Mouse (Mus musculus) thymus, postnatal 0 days (tissue): ENCODE measurements around the gene Krtap4-16. TPM values are rescaled to one million over a fixed set of nuclear protein-coding genes. Genes with fewer than 3 reads are reported as not detected.
"Not testable (repeated sequence)": the region's sequence is repeated elsewhere in the genome, so short reads cannot be mapped to it uniquely, and the experiment has no call there.

ENCODE experiments used
- DNase-seq: peaks from one replicate; pipeline ENCODE4 v3.0.0-alpha.2; 2015; ENCODE audit warnings: low spot score
- polyA plus RNA-seq: library from polyadenylated mRNA; unstranded; fragments of >200 nt; fragmentation: Nextera tagmentation; extraction: Ambion mirVana; gene quantifications from 2 replicates; pipeline ENCODE4 v1.2.1, GENCODE M21; 2015

Krtap4-16 gene
- not detected in 2 replicates for polyA plus RNA-seq

DNA sequence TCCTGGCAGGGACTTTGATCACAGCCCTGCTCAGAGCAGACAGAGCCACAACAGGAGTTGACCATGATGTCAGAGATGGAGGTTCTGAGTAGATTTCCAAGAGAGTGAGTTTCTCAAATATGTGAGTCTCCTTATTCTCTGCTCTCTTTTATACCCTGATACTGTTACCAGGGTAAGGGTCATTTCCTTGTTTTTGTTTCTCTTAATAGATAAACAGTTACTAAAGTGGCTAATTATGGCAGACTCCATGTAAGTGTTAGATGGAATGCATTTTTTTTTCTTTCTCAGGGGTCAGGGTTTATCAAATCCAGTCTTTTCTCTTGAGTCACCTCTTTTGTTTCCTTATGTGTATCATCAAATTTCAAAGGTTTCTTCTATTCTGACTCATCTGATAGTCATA is at the start of gene Krtap4-16:
TSS of gene Krtap4-16 (minus strand) at position 101 of the 400 bp plus-strand sequence.
- DNase-seq: no peak

DNA sequence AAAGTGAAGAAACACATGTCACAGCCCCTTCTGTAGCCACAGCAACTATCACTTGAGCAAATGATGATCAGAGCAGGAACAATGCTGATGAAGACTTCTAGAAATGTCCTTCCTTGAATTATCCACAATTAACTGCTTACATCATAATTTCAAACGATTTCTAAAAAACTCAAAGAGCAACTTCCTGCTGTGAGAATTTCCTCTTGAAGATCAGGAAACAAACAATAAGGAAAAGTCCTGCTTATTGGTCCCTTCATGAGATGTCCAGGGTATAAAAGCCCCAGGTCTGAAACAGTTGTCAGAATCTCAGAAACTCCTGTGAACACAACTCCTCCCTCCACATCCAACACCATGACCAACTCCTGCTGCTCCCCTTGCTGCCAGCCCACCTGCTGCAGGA is 27.5 kb upstream of the Krtap4-16 start, which contains the start of gene Gm11567:
TSS of gene Gm11567 (plus strand) at position 301 of the 400 bp plus-strand sequence.
- not testable (repeated sequence) for DNase-seq

DNA sequence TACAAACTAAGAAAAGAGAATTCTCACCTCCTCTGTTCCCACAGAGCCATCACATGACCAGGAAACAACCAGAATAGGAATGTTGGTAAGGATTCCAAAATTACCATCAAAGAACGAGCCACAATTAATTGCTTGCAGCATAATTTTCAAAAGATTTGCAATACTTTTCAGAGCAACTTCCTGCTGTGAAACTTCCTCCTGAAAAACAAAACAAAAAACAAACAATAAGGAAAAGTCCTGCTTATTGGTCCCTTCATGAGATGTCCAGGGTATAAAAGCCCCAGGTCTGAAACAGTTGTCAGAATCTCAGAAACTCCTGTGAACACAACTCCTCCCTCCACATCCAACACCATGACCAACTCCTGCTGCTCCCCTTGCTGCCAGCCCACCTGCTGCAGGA is 21.7 kb upstream of the Krtap4-16 start, which contains the start of gene Krtap9-1:
TSS of gene Krtap9-1 (plus strand) at position 301 of the 400 bp plus-strand sequence.
- not testable (repeated sequence) for DNase-seq

DNA sequence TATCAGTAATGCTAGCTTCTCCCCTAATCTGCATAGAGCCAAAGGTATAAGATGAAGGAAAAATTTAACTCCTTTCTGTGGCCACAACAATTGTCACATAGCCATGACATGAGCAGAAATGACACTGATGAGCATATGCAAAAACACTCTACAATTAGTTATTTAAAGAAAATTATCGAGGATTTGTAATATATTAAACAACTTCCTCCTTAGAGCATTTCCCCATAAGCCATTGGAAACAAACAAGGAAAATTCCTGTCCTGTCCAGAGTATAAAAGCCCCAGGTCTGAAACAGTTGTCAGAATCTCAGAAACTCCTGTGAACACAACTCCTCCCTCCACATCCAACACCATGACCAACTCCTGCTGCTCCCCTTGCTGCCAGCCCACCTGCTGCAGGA is 12.8 kb upstream of the Krtap4-16 start, which contains the start of gene Gm11559:
TSS of gene Gm11559 (plus strand) at position 301 of the 400 bp plus-strand sequence.
- DNase-seq: not testable (repeated sequence)

DNA sequence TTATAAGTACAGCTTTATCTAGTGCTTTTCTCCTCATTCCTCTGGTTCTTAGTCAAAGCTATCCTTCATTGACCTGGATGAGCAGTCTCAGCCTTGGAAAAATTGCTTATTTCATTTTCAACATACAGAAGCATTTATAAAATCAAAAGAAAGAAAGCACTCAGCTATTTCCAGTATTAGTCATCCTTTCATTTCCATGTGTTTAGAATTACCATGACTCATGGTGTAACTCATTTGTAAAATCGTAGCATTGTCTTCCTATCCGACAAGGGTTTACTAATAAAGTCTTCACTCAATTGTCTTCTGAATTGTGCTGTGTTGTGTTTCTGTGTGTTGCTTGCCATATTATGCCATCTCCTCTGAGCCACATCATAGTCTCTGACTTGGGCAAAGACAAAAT is 7.4 kb upstream of the Krtap4-16 start:
- DNase-seq: no peak

- DNase-seq: no peak
Observed at GRCm38 (mm10) chr11:99857617-99858016, 6.2 kb upstream of the Krtap4-16 start, which contains the start of gene Gm11568. Gene Gm11568, plus strand, starts transcription at chr11:99857917.

GRCm38 (mm10) chr11:99854121-99854520 is 2.7 kb upstream of the Krtap4-16 start:
- no peak for DNase-seq

GRCm38 (mm10) chr11:99846746-99847145 is 4.7 kb downstream of the Krtap4-16 start:
- DNase-seq: no peak

- DNase-seq: no peak
Observed at GRCm38 (mm10) chr11:99842185-99842584, 9.2 kb downstream of the Krtap4-16 start.

GRCm38 (mm10) chr11:99837966-99838365 is 13.4 kb downstream of the Krtap4-16 start, which contains the start of gene 2300003K06Rik:
Gene 2300003K06Rik, minus strand, starts transcription at chr11:99838066.
- no peak for DNase-seq

DNA sequence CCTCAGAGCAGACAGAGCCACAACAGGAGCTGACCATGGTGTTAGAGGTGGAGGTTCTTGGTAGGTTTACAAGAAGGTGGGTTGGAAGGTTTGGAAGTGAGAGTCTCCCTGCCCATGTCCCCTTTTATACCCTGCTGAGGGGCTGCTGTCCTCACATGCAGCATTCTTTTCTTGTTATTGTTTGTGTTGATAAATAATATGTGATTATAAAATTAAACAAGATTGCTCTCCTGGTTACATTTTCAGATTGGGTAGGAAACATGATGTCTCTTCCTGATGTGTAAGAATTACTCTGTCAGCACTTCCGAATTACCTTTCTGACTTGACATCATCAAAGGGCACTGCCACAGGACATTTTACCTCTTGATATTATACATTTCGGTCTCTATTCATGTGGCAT is 35.8 kb downstream of the Krtap4-16 start, which contains the start of gene Gm11564:
TSS of gene Gm11564 (minus strand) at position 101 of the 400 bp plus-strand sequence.
- not testable (repeated sequence) for DNase-seq

GRCm38 (mm10) chr11:99809792-99810191 is 41.6 kb downstream of the Krtap4-16 start, which contains the start of gene Krtap4-13:
Gene Krtap4-13, minus strand, starts transcription at chr11:99809892.
- DNase-seq: not testable (repeated sequence)

DNA sequence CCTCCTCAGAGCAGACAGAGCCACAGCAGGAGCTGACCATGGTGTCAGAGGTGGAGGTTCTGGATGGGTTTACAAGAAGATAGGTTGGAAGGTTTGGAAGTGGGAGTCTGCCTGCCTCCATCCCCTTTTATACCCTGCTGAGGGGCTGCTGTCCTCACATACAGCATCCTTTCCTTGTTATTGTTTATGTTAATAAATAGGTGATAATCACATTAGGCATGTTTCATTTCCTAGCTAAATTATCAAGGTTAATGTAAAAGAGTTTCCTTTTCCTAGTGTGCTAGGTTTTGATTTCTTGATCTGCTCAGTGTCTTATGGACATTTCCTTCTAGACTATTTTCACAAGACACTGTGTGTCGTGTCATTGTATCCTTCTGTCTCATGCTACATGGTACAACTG is 47.1 kb downstream of the Krtap4-16 start, which contains the start of gene Gm11554:
TSS of gene Gm11554 (minus strand) at position 101 of the 400 bp plus-strand sequence.
- not testable (repeated sequence) for DNase-seq

Other genes starting within 250 kb of the Krtap4-16 start
- not detected in 2 replicates for gene Gm11938, start 248.3 kb downstream of the Krtap4-16 start, polyA plus RNA-seq
- not detected in 2 replicates for gene Gm11937, start 241.4 kb downstream of the Krtap4-16 start, polyA plus RNA-seq
- gene Krtap2-4, start 236.8 kb downstream of the Krtap4-16 start, polyA plus RNA-seq: not detected in 2 replicates
- 0.27 TPM in 1 of 2 replicates, not detected in the other for gene Gm11562, start 231.2 kb downstream of the Krtap4-16 start, polyA plus RNA-seq
- gene Krtap4-1, start 223.4 kb downstream of the Krtap4-16 start, polyA plus RNA-seq: not detected in 2 replicates
- not detected in 2 replicates for gene Krtap4-2, start 216.5 kb downstream of the Krtap4-16 start, polyA plus RNA-seq
- gene Krtap4-7, start 207.5 kb downstream of the Krtap4-16 start, polyA plus RNA-seq: not detected in 2 replicates
- gene Gm11555, start 201.4 kb downstream of the Krtap4-16 start, polyA plus RNA-seq: not detected in 2 replicates
- gene Gm11563, start 192.6 kb downstream of the Krtap4-16 start, polyA plus RNA-seq: not detected in 2 replicates
- not detected in 2 replicates for gene Krtap4-6, start 185.6 kb downstream of the Krtap4-16 start, polyA plus RNA-seq
- not detected in 2 replicates for gene Gm14190, start 160.9 kb downstream of the Krtap4-16 start, polyA plus RNA-seq
- not detected in 2 replicates for gene Gm14180, start 117.3 kb downstream of the Krtap4-16 start, polyA plus RNA-seq
- gene Gm11595, start 78.7 kb downstream of the Krtap4-16 start, polyA plus RNA-seq: not detected in 2 replicates
- not detected in 2 replicates for gene Krtap4-8, start 70.9 kb downstream of the Krtap4-16 start, polyA plus RNA-seq
- not detected in 2 replicates for gene Krtap4-9, start 66.4 kb downstream of the Krtap4-16 start, polyA plus RNA-seq
- gene Gm11596, start 58.1 kb downstream of the Krtap4-16 start, polyA plus RNA-seq: not detected in 2 replicates
- gene Gm11569, start 52.7 kb downstream of the Krtap4-16 start, polyA plus RNA-seq: not detected in 2 replicates
- gene Gm11554, start 47.2 kb downstream of the Krtap4-16 start, polyA plus RNA-seq: not detected in 2 replicates
- not detected in 2 replicates for gene Krtap4-13, start 41.7 kb downstream of the Krtap4-16 start, polyA plus RNA-seq
- not detected in 2 replicates for gene Gm11564, start 35.9 kb downstream of the Krtap4-16 start, polyA plus RNA-seq
- not detected in 2 replicates for gene 2300003K06Rik, start 13.5 kb downstream of the Krtap4-16 start, polyA plus RNA-seq
- gene Gm11568, start 6.3 kb upstream of the Krtap4-16 start, polyA plus RNA-seq: not detected in 2 replicates
- gene Gm11559, start 12.9 kb upstream of the Krtap4-16 start, polyA plus RNA-seq: not detected in 2 replicates
- gene Krtap9-1, start 21.8 kb upstream of the Krtap4-16 start, polyA plus RNA-seq: not detected in 2 replicates
- not detected in 2 replicates for gene Gm11567, start 27.6 kb upstream of the Krtap4-16 start, polyA plus RNA-seq
- gene Krtap31-1, start 56.3 kb upstream of the Krtap4-16 start, polyA plus RNA-seq: not detected in 2 replicates
- gene Gm11565, start 63.1 kb upstream of the Krtap4-16 start, polyA plus RNA-seq: 0.14 TPM in 1 of 2 replicates, not detected in the other
- not detected in 2 replicates for gene Krtap31-2, start 84.7 kb upstream of the Krtap4-16 start, polyA plus RNA-seq
- not detected in 2 replicates for gene Krtap9-5, start 96.9 kb upstream of the Krtap4-16 start, polyA plus RNA-seq
- gene Krtap29-1, start 127.4 kb upstream of the Krtap4-16 start, polyA plus RNA-seq: not detected in 2 replicates
- not detected in 2 replicates for gene Krtap16-1, start 135.0 kb upstream of the Krtap4-16 start, polyA plus RNA-seq
- 0.23 TPM in 1 of 2 replicates, not detected in the other for gene Krtap17-1, start 142.4 kb upstream of the Krtap4-16 start, polyA plus RNA-seq
- gene Krt33a, start 164.6 kb upstream of the Krtap4-16 start, polyA plus RNA-seq: 0.10 and 0.29 TPM in 2 replicates
- gene Krt33b, start 178.3 kb upstream of the Krtap4-16 start, polyA plus RNA-seq: 0.26 and 0.30 TPM in 2 replicates
- gene Krt34, start 189.9 kb upstream of the Krtap4-16 start, polyA plus RNA-seq: 0.10 TPM in 1 of 2 replicates, not detected in the other
- gene Krt31, start 198.9 kb upstream of the Krtap4-16 start, polyA plus RNA-seq: 0.12 and 0.14 TPM in 2 replicates
- gene Krt32, start 236.6 kb upstream of the Krtap4-16 start, polyA plus RNA-seq: 0.13 and 0.18 TPM in 2 replicates
- gene Krt35, start 244.6 kb upstream of the Krtap4-16 start, polyA plus RNA-seq: 0.06 and 0.16 TPM in 2 replicates